Mouse (Mus musculus) megakaryocyte-erythroid progenitor cell, adult 5-6 weeks (primary cell): ENCODE results near the gene Mfsd10. TPM values are rescaled to one million over a fixed set of nuclear protein-coding genes. Genes with fewer than 3 reads are reported as not detected.
A peak's percentile ranks its signal among the peaks of the same experiment; 100 is the strongest.
"Not testable (repeated sequence)": the region's sequence is repeated elsewhere in the genome, so short reads cannot be mapped to it uniquely, and the experiment has no call there.

Experiments
- ATAC-seq: replicated peaks from 2 replicates; pipeline ENCODE4 v1.8.0; 2016; ENCODE audit warnings: mild to moderate bottlenecking, inconsistent platforms; ENCODE audit not compliant: severe bottlenecking, poor library complexity, low FRiP score, low TSS enrichment
- total RNA-seq, 2 experiments: library from RNA; stranded (forward) in 1 of 2; stranded (reverse) in 1 of 2; fragments of 200-1000, 215-1000 nt in 1 of 2; fragments of >200 nt in 1 of 2; fragmentation: Nextera tagmentation in 1 of 2; gene quantifications; 2 replicates each; pipeline ENCODE4 v1.2.3; 2014 to 2017

Gene Mfsd10
- total RNA-seq, 2 experiments from 2014 or later, result 43.7 to 130 TPM

DNA sequence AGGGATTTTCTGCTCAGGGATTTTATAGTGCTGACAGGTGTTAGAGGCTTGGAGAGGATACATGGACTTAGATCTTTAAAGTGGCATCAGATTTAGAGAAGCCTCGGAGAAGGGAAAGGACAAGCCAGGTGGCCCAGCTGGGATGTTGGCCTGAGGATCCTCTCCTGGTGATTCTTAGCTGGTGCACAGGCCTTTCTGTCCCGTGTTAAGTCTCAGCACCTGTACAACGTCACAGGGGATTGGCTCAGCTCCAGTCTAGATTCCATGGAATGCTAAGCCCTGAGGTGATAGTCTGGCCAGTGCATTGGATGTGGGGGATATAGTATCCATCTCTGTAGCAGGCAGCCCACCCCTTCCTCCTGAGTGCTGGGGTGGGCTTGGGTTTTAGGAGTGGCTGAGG lies 28.8 kb downstream of the Mfsd10 start:
- ATAC-seq, result no peak

DNA sequence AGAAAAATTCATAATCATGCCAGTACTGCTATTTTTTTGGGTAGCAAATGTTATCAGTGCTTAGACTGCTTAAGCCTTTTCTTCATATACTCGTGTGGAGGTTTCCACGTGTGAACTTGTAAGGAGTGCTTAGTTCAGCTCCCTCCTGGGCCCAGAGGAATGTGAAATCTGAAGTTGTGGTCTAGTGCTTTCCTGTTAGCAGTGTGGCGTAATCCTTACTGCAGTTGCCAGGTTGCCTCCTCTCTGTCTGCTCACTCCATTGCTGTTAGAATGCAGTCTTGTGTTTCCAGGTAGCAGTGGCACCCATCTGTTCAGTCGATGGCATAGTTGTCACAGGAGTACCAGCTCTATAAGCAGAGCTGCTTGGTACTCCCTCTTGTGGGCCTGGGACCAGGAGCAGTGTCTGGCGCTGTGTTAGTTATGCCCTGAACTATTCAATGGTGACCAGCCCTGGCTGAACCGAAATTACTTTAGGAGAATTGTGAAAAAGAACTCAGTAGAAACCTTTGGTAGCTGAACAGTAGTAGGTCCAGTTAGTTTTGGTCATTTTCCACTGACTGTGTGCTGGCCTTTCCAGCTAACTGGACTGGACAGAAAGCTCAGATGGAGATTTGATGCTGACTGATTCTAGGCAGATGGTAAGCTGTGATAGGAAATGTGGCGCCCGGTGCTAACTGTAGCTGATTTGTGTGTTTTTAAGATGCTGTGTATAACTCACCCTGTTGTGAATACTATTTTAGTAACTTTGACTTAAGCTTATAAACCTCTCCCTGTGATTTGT lies 29.7 kb downstream of the Mfsd10 start:
- ATAC-seq, result no peak

DNA sequence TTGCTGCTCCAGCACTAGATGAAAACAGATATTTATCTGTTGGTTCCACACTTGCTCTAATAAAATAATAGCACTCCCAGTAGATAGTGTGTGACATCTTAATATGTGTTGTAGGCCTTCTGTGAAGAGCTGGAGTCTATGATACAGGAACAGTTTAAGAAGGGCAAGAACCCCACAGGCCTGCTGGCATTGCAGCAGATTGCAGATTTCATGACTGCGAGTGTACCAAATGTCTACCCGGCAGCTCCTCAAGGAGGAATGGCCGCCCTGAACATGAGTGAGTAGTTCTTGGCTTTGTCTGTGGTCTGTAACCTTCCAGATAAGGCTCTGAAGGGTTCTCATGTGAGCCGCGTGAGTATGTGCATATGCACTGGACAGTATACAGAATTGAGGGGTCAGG lies 32.4 kb downstream of the Mfsd10 start:
- ATAC-seq, result peak; percentile 74

DNA sequence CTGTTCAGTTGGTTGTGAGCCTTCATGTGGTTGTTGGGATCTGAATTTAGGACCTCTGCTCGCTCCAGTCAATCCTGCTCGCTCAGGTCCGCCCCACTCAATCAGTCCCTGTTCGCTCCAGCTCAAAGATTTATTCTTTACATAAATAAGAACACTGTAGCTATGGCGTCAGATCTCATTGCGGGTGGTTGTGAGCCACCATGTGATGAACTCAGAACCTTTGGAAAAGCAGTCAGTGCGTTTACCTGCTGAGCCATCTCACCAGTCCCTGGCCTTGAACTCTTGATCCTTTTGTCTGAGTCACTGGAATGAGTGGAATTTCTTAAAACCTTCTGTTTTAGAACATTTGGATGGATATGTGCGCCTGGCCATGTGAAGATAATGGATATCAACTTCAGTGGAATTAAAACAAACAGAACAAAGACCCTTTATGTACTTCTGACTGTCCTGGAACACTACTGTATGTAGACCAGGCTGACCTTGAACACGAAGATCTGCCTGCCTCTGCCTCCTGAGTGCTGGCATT lies 43.7 kb downstream of the Mfsd10 start:
- ATAC-seq, result no peak

DNA sequence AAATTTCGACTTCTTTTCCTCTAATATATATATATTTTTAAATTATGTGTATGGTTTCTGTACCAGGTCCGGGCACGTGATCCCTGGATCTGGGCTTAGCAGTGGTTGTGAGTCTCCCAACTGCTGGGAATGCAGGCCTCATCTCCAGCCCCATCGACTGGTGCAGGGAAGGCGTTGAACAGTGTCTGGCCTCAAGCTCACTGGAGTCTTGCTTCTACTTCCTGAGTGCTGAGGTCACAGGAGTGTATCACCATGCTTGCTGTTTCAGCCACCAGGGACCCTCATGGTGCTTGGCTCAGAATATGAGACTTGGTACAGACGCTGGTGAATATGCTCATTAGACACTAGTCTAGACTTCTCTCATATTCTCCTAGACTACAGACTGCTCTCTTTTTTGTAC lies 44.3 kb downstream of the Mfsd10 start:
- no peak for ATAC-seq

DNA sequence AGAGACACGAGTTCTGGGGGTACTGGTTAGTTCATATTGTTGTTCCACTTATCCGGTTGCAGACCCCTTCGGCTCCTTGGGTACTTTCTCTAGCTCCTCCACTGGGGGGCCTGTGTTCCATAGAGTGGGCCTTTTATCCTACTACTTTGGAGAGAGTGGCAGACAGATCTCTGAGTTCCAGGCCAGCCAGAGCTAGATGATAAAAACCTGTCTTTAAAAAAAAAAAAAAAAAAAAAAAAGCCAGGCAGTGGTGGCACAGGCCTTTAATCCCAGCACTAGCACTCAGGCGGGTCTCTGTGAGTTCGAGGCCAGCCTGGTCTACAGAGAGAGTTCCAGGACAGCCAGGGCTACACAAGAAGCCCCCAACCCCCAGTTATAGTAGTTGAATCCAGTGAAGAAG lies 44.8 kb downstream of the Mfsd10 start:
- not testable (repeated sequence) for ATAC-seq

DNA sequence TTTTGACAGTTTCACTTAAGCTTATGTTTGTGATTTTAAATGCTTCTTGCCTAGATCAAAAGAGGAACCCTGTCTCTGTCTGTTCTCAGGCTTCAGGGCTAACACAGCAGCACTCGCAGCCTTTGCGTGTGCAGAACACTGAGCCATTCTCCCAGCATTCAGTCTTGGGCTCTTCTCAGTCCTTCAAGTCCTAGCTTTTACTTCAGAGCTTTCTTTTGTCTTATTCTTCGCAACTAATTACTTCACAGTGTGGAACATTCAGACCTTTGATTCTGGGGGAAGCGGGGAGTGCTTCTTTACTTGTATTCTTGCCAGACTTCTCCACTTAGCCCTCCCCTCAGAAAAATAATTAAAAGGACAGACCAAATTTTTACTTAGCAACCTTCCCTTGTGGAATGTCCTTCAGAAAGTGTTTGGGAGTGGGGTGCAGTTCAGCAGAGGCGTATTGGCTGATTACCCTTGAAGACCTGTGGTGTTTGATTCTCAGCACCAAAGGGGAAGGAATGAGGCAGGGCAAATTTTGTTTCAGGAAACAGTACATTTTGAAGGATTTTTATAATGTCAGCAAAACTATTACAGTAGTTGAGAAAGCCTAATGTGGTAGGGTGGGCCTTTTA lies 45.5 kb downstream of the Mfsd10 start:
- no peak for ATAC-seq

DNA sequence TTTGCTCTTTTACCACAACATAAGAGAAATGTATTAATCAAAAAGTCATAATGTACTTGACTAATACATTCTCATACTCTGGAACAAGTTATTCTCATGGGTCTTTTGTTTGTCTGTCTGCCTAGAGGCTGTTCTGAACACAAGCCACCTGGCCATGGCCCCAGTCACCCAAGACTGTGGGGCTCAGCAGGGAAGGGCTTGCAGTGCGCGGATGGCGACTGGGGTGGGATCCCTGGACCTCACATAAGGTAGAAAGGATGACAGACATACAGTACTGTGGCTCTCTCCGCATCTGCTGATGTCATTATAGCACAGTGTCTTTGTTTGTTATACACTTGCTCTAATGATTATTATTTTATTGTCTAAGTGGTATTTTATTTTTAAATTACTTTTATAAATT lies 46.3 kb downstream of the Mfsd10 start:
- no peak for ATAC-seq

DNA sequence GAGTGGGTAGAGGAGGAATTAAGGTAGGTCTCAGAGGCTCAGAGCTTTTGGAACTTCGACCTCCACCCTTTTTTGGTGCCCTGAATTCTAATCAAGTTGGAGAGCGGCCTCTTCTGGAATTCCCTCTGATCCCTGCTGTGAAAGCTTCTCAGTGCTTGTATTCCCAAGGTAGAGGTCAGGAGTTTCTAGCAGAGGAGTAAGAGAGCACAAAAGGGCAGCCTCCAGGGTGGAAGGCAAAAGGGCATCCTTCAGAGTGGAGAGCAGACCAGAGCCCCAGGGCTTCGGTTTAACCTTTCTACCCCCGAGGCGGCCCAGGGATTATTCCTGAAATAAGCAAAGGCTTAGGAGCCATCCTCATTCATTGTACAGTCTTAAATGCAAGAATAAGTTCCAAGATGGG lies 47.0 kb downstream of the Mfsd10 start:
- ATAC-seq, result no peak

DNA sequence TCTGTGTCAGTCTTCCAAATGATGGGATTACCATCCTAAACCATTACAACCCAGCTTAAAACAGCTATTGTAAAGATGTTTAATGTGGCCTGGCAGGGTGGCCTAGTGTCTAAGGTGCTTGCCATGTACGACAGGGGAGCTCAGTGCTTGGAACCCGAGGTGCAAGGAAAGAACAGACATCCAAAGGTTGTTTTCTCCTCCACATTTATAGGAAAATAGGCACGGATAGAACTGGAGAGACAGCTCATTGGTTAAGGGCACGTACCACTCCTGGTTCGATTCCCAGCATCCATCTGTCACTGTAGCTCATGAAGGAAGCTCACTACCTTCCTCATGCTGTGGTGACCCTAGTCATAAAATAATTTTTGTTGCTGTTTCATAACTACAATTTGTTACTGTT lies 49.1 kb downstream of the Mfsd10 start:
- ATAC-seq, result no peak

DNA sequence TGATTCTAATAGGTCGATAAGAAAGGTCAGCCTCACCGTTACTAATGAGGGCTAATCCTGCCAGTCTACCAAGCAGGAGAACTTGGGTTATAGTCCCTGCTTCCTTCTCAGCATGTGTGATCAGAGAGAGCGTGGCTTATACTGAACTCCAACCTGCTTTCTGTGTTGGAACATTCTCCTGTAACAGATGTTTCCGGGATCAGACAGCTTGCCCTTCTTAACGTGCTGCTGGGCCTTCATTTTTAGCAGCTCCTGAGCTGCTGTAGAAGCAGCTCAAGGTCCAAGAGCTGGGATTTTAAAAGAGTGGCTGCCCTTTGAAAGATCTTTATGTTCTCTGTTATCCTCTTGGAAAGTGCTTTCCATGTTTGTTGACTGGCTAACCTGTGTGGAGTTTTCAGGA lies 51.8 kb downstream of the Mfsd10 start:
- ATAC-seq, result no peak

Other genes with a start within 250 kb of the Mfsd10 start
- gene Tnip2, start 123.2 kb downstream of the Mfsd10 start, total RNA-seq (2014; fragmentation: Nextera tagmentation), result 4.8 and 14.9 TPM in 2 replicates
- gene Tnip2, start 123.2 kb downstream of the Mfsd10 start, total RNA-seq (2017), result 5.0 and 13.8 TPM in 2 replicates
- 10.2 and 13.1 TPM in 2 replicates for gene Sh3bp2, start 111.4 kb downstream of the Mfsd10 start, total RNA-seq (2014; fragmentation: Nextera tagmentation)
- 3.3 and 4.2 TPM in 2 replicates for gene Sh3bp2, start 111.4 kb downstream of the Mfsd10 start, total RNA-seq (2017)
- 188 and 260 TPM in 2 replicates for gene Add1, start 63.5 kb downstream of the Mfsd10 start, total RNA-seq (2014; fragmentation: Nextera tagmentation)
- gene Add1, start 63.5 kb downstream of the Mfsd10 start, total RNA-seq (2017), result 170 and 288 TPM in 2 replicates
- gene Nop14, start 22.9 kb upstream of the Mfsd10 start, total RNA-seq (2014; fragmentation: Nextera tagmentation), result 61.6 and 62.0 TPM in 2 replicates
- gene Nop14, start 22.9 kb upstream of the Mfsd10 start, total RNA-seq (2017), result 79.6 and 94.2 TPM in 2 replicates
- gene Grk4, start 23.2 kb upstream of the Mfsd10 start, total RNA-seq (2014; fragmentation: Nextera tagmentation), result 0.74 and 5.0 TPM in 2 replicates
- 0.65 and 0.99 TPM in 2 replicates for gene Grk4, start 23.2 kb upstream of the Mfsd10 start, total RNA-seq (2017)
- gene Htt, start 124.5 kb upstream of the Mfsd10 start, total RNA-seq (2014; fragmentation: Nextera tagmentation), result 29.6 and 57.8 TPM in 2 replicates
- gene Htt, start 124.5 kb upstream of the Mfsd10 start, total RNA-seq (2017), result 20.2 and 22.9 TPM in 2 replicates